Mouse (Mus musculus) lung, postnatal 0 days (tissue): ENCODE data around the gene Lpp. TPM values are rescaled to one million over a fixed set of nuclear protein-coding genes. Genes with fewer than 3 reads are reported as not detected.

Experiments used
- ATAC-seq: fragments of 200-750 bp; cut with Nextera tagmentation; 2 replicates; pipeline ENCODE4 v1.8.0; 2017; ENCODE audit warnings: moderate library complexity
- DNase-seq: peaks from one replicate; pipeline ENCODE4 v3.0.0-alpha.2; 2016; ENCODE audit warnings: low spot score
- H3K27ac ChIP-seq: fragments of 300-500 bp; sonication (generic); 2 replicates; pipeline ENCODE4 v1.5.1; 2014; ENCODE audit warnings: antibody characterized with exemption, mild to moderate bottlenecking, low read length, mixed read lengths
- H3K27me3 ChIP-seq: fragments of 300-500 bp; sonication (generic); replicated peaks from 2 replicates; pipeline ENCODE4 v1.6.1; 2014; ENCODE audit warnings: low read length, mixed read lengths; ENCODE audit not compliant: insufficient read depth
- H3K36me3 ChIP-seq: fragments of 300-500 bp; sonication (generic); 2 replicates; pipeline ENCODE4 v1.6.1; 2014; ENCODE audit warnings: low read length, mixed read lengths; ENCODE audit not compliant: insufficient read depth
- H3K4me1 ChIP-seq: fragments of 300-500 bp; sonication (generic); 2 replicates; pipeline ENCODE4 v1.6.1; 2014; ENCODE audit warnings: antibody characterized with exemption, low read depth, low read length, mixed read lengths; ENCODE audit not compliant: insufficient read depth
- H3K4me2 ChIP-seq: fragments of 300-500 bp; sonication (generic); replicated peaks from 2 replicates; pipeline ENCODE4 v1.6.1; 2014; ENCODE audit warnings: low read depth, mild to moderate bottlenecking, low read length, moderate library complexity, mixed read lengths
- H3K4me3 ChIP-seq: fragments of 300-500 bp; sonication (generic); 2 replicates; pipeline ENCODE4 v1.5.1; 2014; ENCODE audit warnings: low read depth, low read length
- H3K9ac ChIP-seq: fragments of 300-500 bp; sonication (generic); replicated peaks from 2 replicates; pipeline ENCODE4 v1.6.1; 2014; ENCODE audit warnings: low read depth, mild to moderate bottlenecking
- H3K9me3 ChIP-seq: fragments of 300-500 bp; sonication (generic); 2 replicates; pipeline ENCODE4 v1.6.1; 2016; ENCODE audit warnings: low read length, mixed read lengths
- CTCF ChIP-seq: IDR thresholded peaks from 2 replicates; pipeline ENCODE4 v1.5.1; 2016; ENCODE audit warnings: antibody characterized with exemption, mild to moderate bottlenecking
- EP300 ChIP-seq: IDR thresholded peaks from 2 replicates; pipeline ENCODE4 v1.6.1; 2016; ENCODE audit warnings: antibody characterized with exemption, mild to moderate bottlenecking, control low read depth
- WGBS: fragments of 180-500 bp; shearing (Covaris S2); extraction: QIAGEN DNeasy Blood & Tissue Kit; methylation state at CpG from one replicate; pipeline ENCODE4 v1.1.7; 2014; 5-methylcytosine and 5-hydroxymethylcytosine counted together
- polyA plus RNA-seq: library from polyadenylated mRNA; unstranded; fragments of >200 nt; fragmentation: Nextera tagmentation; extraction: Ambion mirVana; gene quantifications from 2 replicates; pipeline ENCODE4 v1.2.1, GENCODE M21; 2015

The Lpp gene
- polyA plus RNA-seq, 1 experiment from 2014 or later: 36.8 TPM

- no peak for TF ChIP-seq CTCF
- no peak for TF ChIP-seq EP300
- Histone ChIP-seq H3K4me1 (peaks cover 52% of the 10 kb centered on the region), H3K4me2 (no peak overlapping the region), H3K9me3 (no peaks in the 10 kb centered on the region), H3K27ac (peak overlapping the region; percentile 84), H3K27me3 (no peaks in the 10 kb centered on the region), H3K9ac (no peak overlapping the region), H3K36me3 (no peaks in the 10 kb centered on the region), H3K4me3 (no peak overlapping the region)
- peak; percentile 31 for DNase-seq
- 19% methylated on average over 2 of the region's 2 CpGs for WGBS
- no peak for ATAC-seq
Observed at GRCm38 (mm10) chr16:24491486-24491758, 98.1 kb downstream of the Lpp start.

DNA sequence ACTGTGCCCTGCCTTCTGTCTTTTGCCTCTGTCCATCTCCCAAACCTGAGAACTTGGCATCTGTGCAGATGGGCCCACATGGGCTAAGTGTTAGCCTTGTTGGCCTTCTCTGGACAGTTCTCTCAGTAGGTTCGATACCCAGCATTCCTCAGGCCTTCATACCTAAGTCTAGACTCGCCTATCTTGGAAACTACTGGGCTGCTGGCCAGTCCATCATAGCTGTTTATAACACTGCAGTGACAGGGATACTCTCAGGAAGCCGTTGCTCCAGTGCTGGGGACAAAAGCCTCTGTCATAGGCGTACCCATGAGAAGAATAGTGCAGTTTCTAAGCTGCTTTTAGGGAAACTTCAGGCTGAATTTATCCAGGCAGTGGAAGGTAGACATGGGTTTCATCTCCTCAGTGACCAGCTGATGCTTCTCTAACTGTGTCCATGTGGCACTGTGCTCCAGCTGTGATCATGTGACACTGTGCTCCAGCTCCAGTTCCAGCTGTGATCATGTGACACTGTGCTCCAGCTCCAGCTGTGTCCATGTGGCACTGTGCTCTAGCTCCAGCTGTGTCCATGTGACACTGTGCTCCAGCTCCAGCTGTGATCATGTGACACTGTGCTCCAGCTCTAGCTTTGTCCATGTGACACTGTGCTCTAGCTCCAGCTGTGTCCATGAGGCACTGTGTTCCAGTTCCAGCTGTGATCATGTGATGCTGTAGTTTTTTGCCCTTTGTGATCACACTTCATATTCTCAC, 99.1 kb downstream of the Lpp start:
- TF ChIP-seq EP300 (no peak), CTCF (no peak)
- no peak overlapping the region for H3K4me2 ChIP-seq
- no peaks in the 10 kb centered on the region for H3K36me3 ChIP-seq
- 32% methylated on average over 4 of the region's 4 CpGs for WGBS
- peak overlapping the region; percentile 84 for H3K27ac ChIP-seq
- DNase-seq: peak; percentile 47
- H3K9ac ChIP-seq: no peak overlapping the region
- H3K4me1 ChIP-seq: peaks cover 52% of the 10 kb centered on the region
- no peaks in the 10 kb centered on the region for H3K9me3 ChIP-seq
- peak; percentile 32 for ATAC-seq
- H3K27me3 ChIP-seq: no peaks in the 10 kb centered on the region
- no peak overlapping the region for H3K4me3 ChIP-seq

GRCm38 (mm10) chr16:24494531-24494930, 101.2 kb downstream of the Lpp start:
- H3K4me1 ChIP-seq: peaks cover 33% of the 10 kb centered on the region
- no peak overlapping the region for H3K4me2 ChIP-seq
- H3K9ac ChIP-seq: no peak overlapping the region
- 28% methylated on average over 6 of the region's 6 CpGs for whole genome bisulfite sequencing
- ATAC-seq (peak; percentile 36), DNase-seq (peak; percentile 70)
- no peaks in the 10 kb centered on the region for H3K9me3 ChIP-seq
- TF ChIP-seq EP300: peak; percentile 63
- no peak for TF ChIP-seq CTCF
- H3K36me3 ChIP-seq: no peaks in the 10 kb centered on the region
- no peak overlapping the region for H3K4me3 ChIP-seq
- no peaks in the 10 kb centered on the region for H3K27me3 ChIP-seq
- peak overlapping the region; percentile 70 for H3K27ac ChIP-seq

- Histone ChIP-seq H3K9me3 (no peaks in the 10 kb centered on the region), H3K9ac (no peak overlapping the region), H3K4me2 (no peak overlapping the region), H3K36me3 (no peaks in the 10 kb centered on the region), H3K27ac (peak overlapping the region; percentile 70), H3K4me3 (no peak overlapping the region), H3K4me1 (peaks cover 24% of the 10 kb centered on the region), H3K27me3 (no peaks in the 10 kb centered on the region)
- TF ChIP-seq CTCF (no peak), EP300 (no peak)
- peak; percentile 43 for ATAC-seq
- 70% methylated on average over 4 of the region's 4 CpGs for WGBS
- DNase-seq: peak; percentile 82
Observed at GRCm38 (mm10) chr16:24495461-24495860, 102.2 kb downstream of the Lpp start.

GRCm38 (mm10) chr16:24496635-24497034, 103.3 kb downstream of the Lpp start:
- Histone ChIP-seq H3K4me3 (no peak overlapping the region), H3K9me3 (no peaks in the 10 kb centered on the region), H3K27me3 (no peaks in the 10 kb centered on the region), H3K27ac (no peak overlapping the region), H3K4me2 (no peak overlapping the region), H3K4me1 (peaks cover 17% of the 10 kb centered on the region; the same call in 1 of the 2 replicates), H3K9ac (no peak overlapping the region), H3K36me3 (no peaks in the 10 kb centered on the region)
- WGBS: 75% methylated on average over 7 of the region's 7 CpGs
- no peak for ATAC-seq
- TF ChIP-seq EP300: no peak
- TF ChIP-seq CTCF: no peak
- no peak for DNase-seq

- no peak for TF ChIP-seq EP300
- no peak for TF ChIP-seq CTCF
- WGBS: 84% methylated on average over 2 of the region's 2 CpGs
Observed at GRCm38 (mm10) chr16:24497413-24497812, 104.1 kb downstream of the Lpp start.

More at GRCm38 (mm10) chr16:24497413-24497812, 104.1 kb downstream of the Lpp start:
- Histone ChIP-seq H3K27ac (no peak overlapping the region), H3K4me2 (no peak overlapping the region), H3K4me3 (no peak overlapping the region), H3K27me3 (no peaks in the 10 kb centered on the region), H3K9ac (no peak overlapping the region), H3K9me3 (no peaks in the 10 kb centered on the region), H3K4me1 (peaks cover 12% of the 10 kb centered on the region; the same call in 1 of the 2 replicates), H3K36me3 (no peaks in the 10 kb centered on the region)
- ATAC-seq (no peak), DNase-seq (no peak)
